Mouse (Mus musculus): ENCODE data around the gene Mylk. TPM values are rescaled to one million over a fixed set of nuclear protein-coding genes. Genes with fewer than 3 reads are reported as not detected.

The Mylk gene
- total RNA-seq, 2 experiments from 2014 or later = 39.2 to 51.6 TPM

- no peak for DNase-seq (ENCODE audit: low spot score in 2 of 2)
Observed at GRCm38 (mm10) chr16:35013501-35013900, 268.5 kb downstream of the Mylk start.

DNA sequence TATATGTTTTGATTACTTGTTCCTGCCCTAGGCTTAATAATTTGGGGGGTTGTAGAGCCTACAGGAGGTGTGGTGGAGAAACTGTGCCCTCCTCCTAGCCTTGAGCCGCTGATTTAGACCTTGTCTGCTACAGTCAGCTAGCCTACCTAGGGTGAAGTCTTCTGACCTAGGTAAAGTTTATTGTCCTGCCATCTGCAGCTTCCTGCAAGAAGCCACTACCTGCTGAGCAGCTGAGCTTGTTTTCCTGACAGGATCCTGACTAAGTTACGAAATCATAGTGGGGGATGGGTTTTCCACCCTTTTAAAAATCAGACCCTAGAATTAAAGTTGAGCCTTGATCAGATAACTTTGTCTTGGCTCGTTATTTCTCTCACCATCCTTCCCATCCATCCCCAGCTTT, 271.5 kb downstream of the Mylk start:
- no peak for DNase-seq (ENCODE audit: low spot score in 2 of 2)

GRCm38 (mm10) chr16:35018470-35018974, 273.5 kb downstream of the Mylk start:
- DNase-seq (ENCODE audit: low spot score in 2 of 2) = no peak

- DNase-seq (ENCODE audit: low spot score in 2 of 2) = no peak
Observed at GRCm38 (mm10) chr16:35021903-35022241, 276.9 kb downstream of the Mylk start.

GRCm38 (mm10) chr16:35022242-35023137, 277.5 kb downstream of the Mylk start, which contains the start of gene Hacd2:
Hacd2 (plus strand) TSS chr16:35022428.
- DNase-seq (ENCODE audit: low spot score in 2 of 2) = peak; percentile 87 to 93

DNA sequence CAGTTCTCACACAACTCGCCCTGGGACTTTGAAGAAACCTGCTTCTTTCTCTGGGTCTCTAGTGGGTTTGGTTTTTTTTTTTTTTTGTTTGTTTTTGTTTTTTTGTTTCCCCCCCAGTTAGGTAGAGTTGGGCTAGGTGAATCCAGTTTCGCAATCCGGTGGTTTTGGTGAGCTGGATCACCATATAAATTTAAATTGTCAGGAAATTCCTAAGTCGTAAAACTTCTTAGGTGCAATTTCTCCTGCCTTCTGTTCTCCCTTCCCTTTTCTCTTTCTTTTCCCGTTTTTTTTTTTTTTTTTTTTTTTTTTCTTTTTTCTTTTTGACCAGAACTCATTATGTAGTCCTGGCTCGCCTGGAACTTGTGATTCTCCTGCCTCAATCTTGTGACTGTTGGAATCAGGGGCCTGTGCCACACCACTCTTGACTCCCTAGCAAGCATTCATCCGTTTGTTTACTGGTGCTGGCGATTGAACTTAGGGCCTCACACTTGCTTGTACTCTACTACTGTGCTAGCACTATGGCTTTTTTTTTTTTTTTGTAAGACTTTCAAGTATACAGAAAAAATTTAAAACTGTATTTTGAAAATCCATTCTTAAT, 278.2 kb downstream of the Mylk start:
- DNase-seq (ENCODE audit: low spot score in 2 of 2) = no peak

DNA sequence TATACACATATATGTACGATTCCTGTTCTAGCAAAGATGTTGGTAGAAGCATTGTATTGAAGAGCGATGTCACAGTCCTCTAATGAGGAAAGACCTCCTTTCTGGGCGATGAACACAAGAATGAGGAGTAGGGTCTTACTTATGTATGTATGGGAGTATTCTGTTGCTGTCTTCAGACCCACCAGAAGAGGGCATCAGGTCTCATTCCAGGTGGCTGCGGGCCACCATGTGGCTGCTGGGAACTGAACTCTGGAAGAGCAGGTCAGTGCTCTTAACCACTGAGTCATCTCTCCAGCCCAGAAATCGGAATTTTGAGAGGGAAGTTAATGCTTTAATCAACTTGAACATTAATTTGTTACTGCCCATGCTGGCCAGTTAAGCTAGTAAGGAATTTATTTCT, 279.3 kb downstream of the Mylk start:
- no peak for DNase-seq (ENCODE audit: low spot score in 2 of 2)

- no peak for DNase-seq (ENCODE audit: low spot score in 2 of 2)
Observed at GRCm38 (mm10) chr16:35025347-35025746, 280.3 kb downstream of the Mylk start.

DNA sequence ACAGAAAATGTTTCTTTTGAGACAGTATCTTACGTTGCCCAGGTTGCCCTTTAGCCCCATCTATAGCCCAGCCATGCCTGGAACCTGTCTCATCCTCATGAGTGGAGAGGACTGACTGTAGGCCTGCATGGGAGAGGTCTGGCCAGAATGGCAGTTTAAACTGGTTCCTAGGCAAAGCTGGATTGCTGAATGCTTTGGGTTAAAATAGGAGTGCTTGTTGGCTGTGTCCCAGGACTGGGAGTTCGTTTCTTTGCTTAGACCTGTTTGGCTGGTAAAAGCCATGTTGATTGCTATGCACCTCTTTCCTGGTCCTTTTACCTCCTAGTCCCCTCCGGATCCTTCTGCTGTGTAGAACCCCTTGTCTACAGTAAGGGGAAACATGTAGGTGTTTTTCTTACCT, 288.2 kb downstream of the Mylk start:
- no peak for DNase-seq (ENCODE audit: low spot score in 2 of 2)

DNA sequence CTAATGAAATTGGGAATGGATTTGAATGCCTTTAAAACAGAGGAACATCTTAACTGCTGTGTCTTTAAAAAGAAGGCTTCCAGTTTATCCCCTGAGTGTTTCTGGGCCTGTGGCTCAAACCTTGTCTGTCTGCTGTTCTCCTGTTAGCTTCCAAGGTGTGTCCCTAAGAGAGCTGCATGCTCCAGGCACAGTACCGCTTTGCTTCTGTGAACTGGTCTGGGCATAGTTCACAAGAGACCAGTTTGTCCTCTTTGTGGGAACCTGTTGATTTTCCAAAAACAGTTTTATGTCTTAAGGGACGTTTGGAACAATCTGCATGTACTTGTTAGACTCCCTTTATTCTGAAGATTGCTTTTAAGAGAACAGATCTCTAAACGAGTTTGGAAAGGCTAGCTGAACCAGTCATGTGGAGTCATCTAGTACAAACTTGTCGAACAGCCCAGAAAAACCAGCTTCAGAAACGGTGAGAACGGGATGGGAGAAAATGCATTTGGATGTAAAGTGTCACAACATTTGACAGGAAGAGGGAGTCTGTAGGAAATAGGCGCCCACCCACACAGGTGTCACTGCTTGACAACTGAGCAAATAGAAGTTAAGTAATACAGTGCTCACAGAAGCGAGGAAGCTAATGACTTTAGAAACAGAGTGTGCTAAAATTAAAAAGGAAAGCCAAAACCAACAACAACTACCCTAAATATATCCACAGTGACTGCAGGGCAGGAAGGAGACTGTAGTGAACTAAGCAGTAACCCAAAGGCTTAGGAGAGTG, 289.0 kb downstream of the Mylk start:
- no peak for DNase-seq (ENCODE audit: low spot score in 2 of 2)

DNA sequence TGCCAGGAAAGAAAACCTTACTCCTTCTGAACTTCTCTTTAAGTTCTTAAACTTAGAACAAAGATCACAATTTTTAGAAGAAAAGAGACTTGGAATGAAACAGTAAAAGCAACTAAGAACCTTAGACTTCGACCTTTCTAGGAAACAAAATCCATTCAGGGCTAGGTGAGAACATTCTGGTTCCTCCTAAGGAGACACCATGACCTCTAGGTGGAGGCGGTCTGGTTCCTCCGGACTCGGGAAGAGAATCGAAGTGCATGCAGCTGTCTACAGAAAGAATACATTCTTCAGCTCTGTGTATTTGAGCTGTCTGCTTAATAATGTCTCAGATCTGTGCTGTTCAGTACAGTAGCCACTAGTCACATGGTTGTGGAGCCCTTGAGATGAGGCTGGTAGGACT, 290.0 kb downstream of the Mylk start:
- DNase-seq (ENCODE audit: low spot score in 2 of 2) = no peak

DNA sequence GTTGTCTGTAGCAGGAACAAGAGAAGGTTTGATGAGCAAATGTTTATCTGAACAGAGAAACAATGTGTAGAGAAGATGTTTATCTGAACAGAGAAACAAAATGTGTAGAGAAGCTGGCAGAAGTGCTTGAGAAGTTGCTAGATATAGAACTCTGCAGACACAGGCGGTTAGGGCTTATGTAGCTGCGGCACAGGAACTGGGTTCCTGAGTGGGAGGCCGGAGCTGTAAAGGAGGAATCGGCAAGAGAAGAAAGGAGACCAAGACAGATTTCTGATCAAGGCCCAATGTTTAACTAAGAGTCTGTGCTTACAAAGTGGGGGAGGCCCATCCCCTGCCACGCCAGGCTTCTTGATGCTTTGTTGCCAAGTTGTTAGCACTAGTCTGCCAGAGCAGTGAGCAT, 291.7 kb downstream of the Mylk start:
- DNase-seq (ENCODE audit: low spot score in 2 of 2) = no peak

- DNase-seq (ENCODE audit: low spot score in 2 of 2) = no peak
Observed at GRCm38 (mm10) chr16:35038343-35039057, 293.5 kb downstream of the Mylk start.

- DNase-seq (ENCODE audit: low spot score in 2 of 2) = no peak
Observed at GRCm38 (mm10) chr16:35040154-35040553, 295.1 kb downstream of the Mylk start.

DNA sequence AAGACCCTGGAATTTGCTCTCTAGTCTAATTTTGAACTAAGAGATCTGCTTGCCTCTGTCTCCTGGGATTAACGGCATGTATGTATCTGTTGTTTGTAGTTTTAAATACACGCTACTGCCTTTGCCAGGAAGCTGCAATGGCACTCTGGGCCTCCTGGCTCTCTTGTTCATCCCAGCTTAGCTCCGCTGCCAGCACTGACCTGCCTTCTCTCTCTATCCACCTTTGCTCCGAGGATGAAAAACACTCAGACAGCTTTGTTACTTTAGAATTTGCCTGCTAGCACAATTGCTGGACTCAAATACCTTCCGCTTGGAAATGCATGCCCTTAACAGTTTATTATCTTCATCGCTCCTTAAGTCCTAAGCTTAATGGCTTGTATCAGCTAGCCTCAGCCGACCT, 296.0 kb downstream of the Mylk start:
- no peak for DNase-seq (ENCODE audit: low spot score in 2 of 2)

GRCm38 (mm10) chr16:35046081-35046775, 301.2 kb downstream of the Mylk start:
- DNase-seq (ENCODE audit: low spot score in 2 of 2) = no peak

DNA sequence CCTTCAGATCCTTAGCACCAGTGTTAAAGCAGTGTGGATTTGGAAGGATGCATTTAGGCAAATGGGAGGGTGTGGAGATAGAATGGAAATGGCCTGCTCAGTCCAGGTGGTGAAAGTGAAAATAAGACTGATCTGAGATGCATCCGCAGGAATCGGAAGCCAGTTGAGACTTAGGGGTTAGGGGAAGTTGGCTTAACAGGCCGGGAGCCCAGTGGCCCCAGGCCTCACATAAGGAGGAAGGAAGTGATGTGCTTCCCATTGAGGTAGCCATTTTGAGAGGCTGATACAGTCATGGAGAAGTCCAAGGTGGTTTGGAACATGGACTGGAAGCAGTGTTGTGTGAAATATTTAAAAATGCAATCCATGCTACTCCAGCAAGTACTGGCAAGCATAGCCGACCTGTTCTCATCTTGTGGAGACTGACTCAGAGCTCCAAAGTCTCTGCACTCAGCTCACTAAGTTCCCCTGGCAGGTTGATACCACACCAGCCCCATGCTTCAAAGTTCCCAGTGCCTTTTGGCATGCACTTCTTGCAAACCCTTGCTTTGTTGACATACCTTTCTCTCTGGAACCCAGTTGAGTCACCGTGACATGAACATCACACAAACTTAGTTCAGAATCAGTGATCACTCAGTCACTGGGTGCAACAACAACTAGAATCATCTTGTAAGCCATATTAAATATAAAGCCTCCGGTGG, 302.4 kb downstream of the Mylk start:
- no peak for DNase-seq (ENCODE audit: low spot score in 2 of 2)

DNA sequence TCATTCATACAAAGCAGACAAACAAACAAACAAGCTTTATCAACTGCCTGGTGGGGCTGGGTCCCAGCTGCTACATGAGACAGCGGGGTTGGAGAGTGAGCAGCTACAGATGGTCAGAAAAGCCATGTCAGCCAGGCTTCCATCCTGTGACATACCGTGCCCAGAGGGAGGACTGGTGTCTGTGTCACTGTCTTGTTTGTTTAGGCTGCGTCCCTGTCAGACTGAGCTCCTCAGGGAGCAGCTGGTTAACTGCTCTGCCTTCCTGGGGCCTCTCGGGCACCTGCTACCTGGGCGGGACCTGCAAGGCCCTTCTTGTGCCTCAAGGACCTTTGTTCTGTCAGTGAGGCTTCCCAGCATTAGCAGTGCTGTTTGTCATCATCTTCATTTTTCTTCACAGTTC, 306.1 kb downstream of the Mylk start:
- no peak for DNase-seq (ENCODE audit: low spot score in 2 of 2)
